Mouse (Mus musculus) E14TG2a.4 (cell line): ENCODE measurements around the gene Psmc6.

ENCODE experiments used
- CTCF ChIP-seq: conservative IDR thresholded peaks from 2 replicates; pipeline ENCODE4 v1.5.1; 2014; ENCODE audit warnings: low read length
- POU5F1 ChIP-seq: IDR thresholded peaks from 2 replicates; pipeline ENCODE4 v1.6.1; 2014; ENCODE audit warnings: low read length, borderline replicate concordance

GRCm38 (mm10) chr14:45318426-45319236 lies 11.0 kb upstream of the Psmc6 start, which contains the start of gene Ero1l:
- TF ChIP-seq CTCF (no peak), POU5F1 (no peak)
